Mouse (Mus musculus) layer of hippocampus, adult 6 months (tissue): Measurements from ENCODE around the gene Hrh3. TPM values are rescaled to one million over a fixed set of nuclear protein-coding genes. Genes with fewer than 3 reads are reported as not detected.

Experiments
- long read RNA-seq, 2 experiments: library from polyadenylated mRNA; unstranded; transcript quantifications; one replicate each; pipeline ENCODE4 v2.0.0; 2019 to 2020
- polyA plus RNA-seq: library from polyadenylated mRNA; unstranded; fragments of <200 nt; fragmentation: Nextera tagmentation; gene quantifications from 2 replicates; pipeline ENCODE4 v1.2.3, GENCODE M21; 2021

Hrh3 gene
- polyA plus RNA-seq = 44.1 and 49.7 TPM in 2 replicates
- long read RNA-seq, experiment 1, transcript Hrh3-201 (3 exons, 2,706 nt) = major isoform, 8 of 25 reads
- long read RNA-seq, experiment 1, partial matches to known transcripts = 0 of 25 reads
- long read RNA-seq, experiment 1, other reads (novel, unspliced or antisense) = 12 of 25 reads
- long read RNA-seq, experiment 2, transcript Hrh3-207 (3 exons, 1,574 nt) = minor isoform, 64 of 225 reads
- long read RNA-seq, experiment 2, transcript Hrh3-201 (3 exons, 2,706 nt) = major isoform, 110 of 225 reads
- long read RNA-seq, experiment 2, partial matches to known transcripts = 0 of 225 reads
- long read RNA-seq, experiment 2, other reads (novel, unspliced or antisense) = 50 of 225 reads

GRCm38 (mm10) chr2:180103978-180104658 lies at the start of gene Hrh3:
TSS of gene Hrh3 (minus strand) at chr2:180104488.

GRCm38 (mm10) chr2:180118661-180119438 lies 14.6 kb upstream of the Hrh3 start, which contains the start of gene Osbpl2:
TSS of gene Osbpl2 (plus strand) at chr2:180119306.

GRCm38 (mm10) chr2:180070481-180071453 lies 33.5 kb downstream of the Hrh3 start, which contains the start of gene Mtg2:
TSS of gene Mtg2 (plus strand) at chr2:180070588.

Other genes starting within 250 kb of the Hrh3 start
- gene Taf4, start 127.8 kb downstream of the Hrh3 start, polyA plus RNA-seq = 1.1 TPM in 2 replicates
- 1.5 and 1.7 TPM in 2 replicates for gene Lsm14b, start 79.5 kb downstream of the Hrh3 start, polyA plus RNA-seq
- gene Psma7, start 62.1 kb downstream of the Hrh3 start, polyA plus RNA-seq = 524 and 568 TPM in 2 replicates
- gene Ss18l1, start 62.0 kb downstream of the Hrh3 start, polyA plus RNA-seq = 16.6 and 16.7 TPM in 2 replicates
- gene Mtg2, start 33.9 kb downstream of the Hrh3 start, polyA plus RNA-seq = 19.4 and 21.0 TPM in 2 replicates
- gene Osbpl2, start 14.8 kb upstream of the Hrh3 start, polyA plus RNA-seq = 25.7 and 28.5 TPM in 2 replicates
- 132 and 144 TPM in 2 replicates for gene Adrm1, start 67.0 kb upstream of the Hrh3 start, polyA plus RNA-seq
- gene Lama5, start 121.4 kb upstream of the Hrh3 start, polyA plus RNA-seq = 0.58 and 2.1 TPM in 2 replicates
- 2,961 and 3,002 TPM in 2 replicates for gene Rps21, start 152.9 kb upstream of the Hrh3 start, polyA plus RNA-seq
- 3.4 and 4.3 TPM in 2 replicates for gene Cables2, start 169.0 kb upstream of the Hrh3 start, polyA plus RNA-seq
- gene Rbbp8nl, start 185.4 kb upstream of the Hrh3 start, polyA plus RNA-seq = not detected in 2 replicates
- gene Gata5, start 230.2 kb upstream of the Hrh3 start, polyA plus RNA-seq = not detected in 2 replicates